Mouse (Mus musculus) urinary bladder, postnatal 36 days (tissue): ENCODE results near the gene Fam19a2.

Experiments used
- DNase-seq, 2 experiments: peaks; one replicate each; pipeline ENCODE4 v3.0.0; 2022; ENCODE audit warnings: low spot score in 2 of 2, mixed read lengths in 1 of 2

The Fam19a2 gene

DNA sequence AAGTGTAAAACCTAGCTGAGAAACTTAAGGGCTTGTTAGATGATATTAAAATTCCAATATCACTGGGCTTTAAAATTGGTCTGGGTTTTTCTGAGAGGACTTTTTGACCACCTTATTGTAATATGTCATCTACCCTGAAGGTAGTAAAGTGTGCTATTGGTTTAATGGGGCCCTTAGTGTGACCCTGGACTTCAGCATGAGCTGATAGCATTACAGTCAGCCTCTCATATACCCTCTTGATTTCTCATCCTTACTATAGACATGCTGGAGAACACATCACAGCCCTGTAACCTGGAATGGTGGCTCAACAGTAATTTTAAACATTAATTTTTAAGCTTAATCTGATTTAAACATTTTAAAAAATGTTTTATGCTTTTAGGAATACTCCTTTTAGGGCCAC is 459.8 kb downstream of the Fam19a2 start:
- DNase-seq = no peak

DNA sequence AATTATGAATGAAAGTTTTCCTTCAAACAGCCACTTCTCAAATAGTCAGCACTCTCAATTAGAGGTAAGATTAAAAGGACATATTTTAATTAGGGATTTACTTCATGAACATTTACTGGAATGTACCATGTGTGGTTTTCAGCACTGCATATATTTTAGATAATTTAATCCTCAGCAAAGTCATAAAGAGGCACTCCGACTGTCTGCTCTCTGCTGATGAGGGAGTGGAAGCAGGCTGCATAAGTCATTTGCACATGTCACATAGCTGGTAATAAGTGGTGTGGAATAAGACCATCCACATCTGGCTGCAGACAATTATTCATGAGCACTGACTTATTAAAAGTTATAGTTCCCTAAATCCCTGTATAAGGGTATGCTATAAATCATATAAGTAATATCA is 484.5 kb downstream of the Fam19a2 start:
- DNase-seq = no peak

- no peak for DNase-seq
These were observed 488.0 kb downstream of the Fam19a2 start for GRCm38 (mm10) chr10:123751676-123752280.

- DNase-seq = no peak
These were observed 489.0 kb downstream of the Fam19a2 start for GRCm38 (mm10) chr10:123752755-123753154.

- DNase-seq = no peak
These were observed 490.2 kb downstream of the Fam19a2 start for GRCm38 (mm10) chr10:123753996-123754395.

DNA sequence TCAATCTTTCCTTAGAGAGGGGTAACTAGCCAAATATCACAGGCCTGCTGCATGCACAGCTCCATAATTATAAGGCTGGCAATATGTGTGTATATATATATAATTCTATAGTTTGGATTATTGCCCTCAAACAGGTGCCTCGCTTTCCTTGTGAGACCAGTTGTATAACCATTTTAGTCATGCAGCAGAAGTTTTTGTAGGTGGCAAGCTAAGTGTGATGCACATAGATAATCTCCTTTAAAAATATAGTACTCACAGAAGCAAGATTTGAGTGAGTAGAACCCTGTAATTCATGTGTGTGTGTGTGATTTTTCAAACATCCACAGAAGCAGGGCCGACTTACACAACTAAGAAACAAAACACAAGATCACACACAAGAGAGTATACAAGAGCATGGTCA is 525.6 kb downstream of the Fam19a2 start:
- no peak for DNase-seq
